Mouse (Mus musculus) kidney, postnatal 0 days (tissue): Measurements from ENCODE around the gene Cldn12. TPM values are rescaled to one million over a fixed set of nuclear protein-coding genes. Genes with fewer than 3 reads are reported as not detected.

Source experiments
- ATAC-seq: fragments of 200-750 bp; cut with Nextera tagmentation; replicated peaks from 2 replicates; pipeline ENCODE4 v1.8.0; 2017; ENCODE audit warnings: low read depth, moderate number of reproducible peaks, moderate TSS enrichment, moderate library complexity; ENCODE audit not compliant: low FRiP score
- DNase-seq: peaks from one replicate; pipeline ENCODE4 v3.0.0-alpha.2; 2016; ENCODE audit warnings: low spot score
- H3K27ac ChIP-seq: fragments of 300-500 bp; sonication (generic); 2 replicates; pipeline ENCODE4 v1.5.1; 2014; ENCODE audit warnings: mild to moderate bottlenecking
- H3K27me3 ChIP-seq: fragments of 300-500 bp; sonication (generic); 2 replicates; pipeline ENCODE4 v1.6.1; 2014; ENCODE audit warnings: low read length, mixed read lengths; ENCODE audit not compliant: insufficient read depth
- H3K36me3 ChIP-seq: fragments of 300-500 bp; sonication (generic); 2 replicates; pipeline ENCODE4 v1.6.1; 2014; ENCODE audit warnings: low read length, mixed read lengths; ENCODE audit not compliant: insufficient read depth
- H3K4me1 ChIP-seq: fragments of 300-500 bp; sonication (generic); replicated peaks from 2 replicates; pipeline ENCODE4 v1.6.1; 2014; ENCODE audit warnings: antibody characterized with exemption, low read length, mixed read lengths; ENCODE audit not compliant: insufficient read depth
- H3K4me2 ChIP-seq: fragments of 300-500 bp; sonication (generic); 2 replicates; pipeline ENCODE4 v1.6.1; 2014; ENCODE audit warnings: mild to moderate bottlenecking, low read length, moderate library complexity, mixed read lengths
- H3K4me3 ChIP-seq: fragments of 300-500 bp; sonication (generic); replicated peaks from 2 replicates; pipeline ENCODE4 v1.5.1; 2014; ENCODE audit warnings: low read depth, low read length
- H3K9ac ChIP-seq: fragments of 300-500 bp; sonication (generic); 2 replicates; pipeline ENCODE4 v1.6.1; 2014; ENCODE audit warnings: low read depth, low read length
- H3K9me3 ChIP-seq: fragments of 300-500 bp; sonication (generic); replicated peaks from 2 replicates; pipeline ENCODE4 v1.6.1; 2016; ENCODE audit warnings: low read length, inconsistent platforms, mixed read lengths
- CTCF ChIP-seq: IDR thresholded peaks from 2 replicates; pipeline ENCODE4 v1.5.1; 2016; ENCODE audit warnings: antibody characterized with exemption, low read depth, mild to moderate bottlenecking, moderate library complexity
- WGBS: fragments of 180-500 bp; shearing (Covaris S2); extraction: QIAGEN DNeasy Blood & Tissue Kit; methylation state at CpG from one replicate; pipeline ENCODE4 v1.1.7; 2014; 5-methylcytosine and 5-hydroxymethylcytosine counted together
- polyA plus RNA-seq: library from polyadenylated mRNA; unstranded; fragments of >200 nt; fragmentation: Nextera tagmentation; extraction: Ambion mirVana; gene quantifications from 2 replicates; pipeline ENCODE4 v1.2.1, GENCODE M21; 2015

Gene Cldn12
- polyA plus RNA-seq, 1 experiment from 2014 or later = 31.5 TPM

DNA sequence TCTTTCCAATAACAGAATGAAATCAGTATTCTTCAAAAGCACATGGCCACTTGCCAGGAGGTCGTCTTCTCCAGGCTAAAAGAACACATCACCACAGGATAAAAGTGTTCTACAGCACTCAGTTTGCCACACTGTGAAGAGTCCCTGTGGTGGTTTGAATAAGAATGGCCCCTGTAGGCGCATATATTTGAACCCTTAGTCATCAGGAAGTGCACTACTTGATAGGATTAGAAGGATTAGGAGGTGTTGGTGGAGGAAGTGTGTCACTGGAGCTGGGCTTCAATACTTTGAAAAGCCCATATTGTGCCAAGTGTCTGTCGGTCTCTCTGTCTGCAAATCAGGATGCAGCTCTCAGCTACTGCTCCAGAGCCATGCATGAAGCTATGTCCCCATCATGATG, 25.6 kb upstream of the Cldn12 start:
- Histone ChIP-seq H3K4me3 (no peak overlapping the region), H3K4me2 (no peak overlapping the region), H3K27ac (no peak overlapping the region), H3K9ac (no peak overlapping the region), H3K36me3 (peaks cover 31% of the 10 kb centered on the region), H3K9me3 (no peaks in the 10 kb centered on the region), H3K27me3 (no peaks in the 10 kb centered on the region), H3K4me1 (no peaks in the 10 kb centered on the region)
- ATAC-seq (no peak), DNase-seq (no peak)
- no peak for TF ChIP-seq CTCF
- WGBS = 79% methylated on average over 3 of the region's 3 CpGs

DNA sequence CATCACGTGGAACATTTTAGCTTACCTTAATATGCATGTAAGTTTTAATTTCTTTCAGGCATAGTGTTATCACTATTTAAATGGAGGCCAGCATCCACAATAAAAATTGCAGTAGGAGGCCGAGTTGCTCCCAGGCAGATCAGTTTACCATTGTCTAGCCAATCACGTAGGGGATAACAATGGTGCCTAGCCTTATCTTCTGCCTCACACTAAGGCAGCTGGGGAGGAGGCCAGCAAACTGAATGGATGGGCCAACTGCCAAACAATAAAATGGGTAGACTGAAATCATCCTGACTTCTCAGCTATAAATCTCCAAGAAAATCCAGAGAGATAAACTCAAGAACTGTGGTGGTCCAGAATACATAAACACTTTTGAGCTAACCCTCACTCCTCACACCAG, 25.0 kb upstream of the Cldn12 start:
- Histone ChIP-seq H3K36me3 (peaks cover 31% of the 10 kb centered on the region), H3K4me1 (no peaks in the 10 kb centered on the region), H3K27me3 (no peaks in the 10 kb centered on the region), H3K27ac (no peak overlapping the region), H3K9me3 (no peaks in the 10 kb centered on the region), H3K4me3 (no peak overlapping the region), H3K9ac (no peak overlapping the region), H3K4me2 (no peak overlapping the region)
- no peak for ATAC-seq
- DNase-seq = no peak
- no peak for TF ChIP-seq CTCF
- 77% methylated on average over 3 of the region's 3 CpGs for WGBS

DNA sequence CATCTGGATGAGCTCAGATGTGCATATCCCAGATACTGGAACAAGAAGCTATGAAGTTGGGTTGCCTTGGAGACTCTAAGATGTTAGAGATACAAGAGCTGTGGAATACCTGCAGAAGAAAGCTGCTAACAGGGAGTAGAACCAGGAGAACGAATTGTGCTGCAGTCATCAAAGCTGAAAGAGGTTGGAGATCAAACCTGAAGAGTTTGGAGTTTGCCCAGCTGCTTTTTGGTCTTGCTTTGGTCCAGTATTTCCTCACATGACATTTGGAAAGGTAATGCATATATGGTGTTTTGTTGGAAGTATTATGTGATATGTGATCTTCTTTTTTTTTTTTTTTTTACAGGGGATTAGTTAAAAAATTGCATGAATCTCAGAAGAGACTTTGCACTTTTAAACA, 21.4 kb upstream of the Cldn12 start:
- no peak overlapping the region for H3K9ac ChIP-seq
- no peaks in the 10 kb centered on the region for H3K9me3 ChIP-seq
- H3K27ac ChIP-seq = no peak overlapping the region
- no peaks in the 10 kb centered on the region for H3K27me3 ChIP-seq
- DNase-seq (no peak), ATAC-seq (no peak)
- TF ChIP-seq CTCF = no peak
- no peak overlapping the region for H3K4me3 ChIP-seq
- 100% methylated on average over 1 of the region's 1 CpGs for WGBS
- no peak overlapping the region for H3K4me2 ChIP-seq
- peaks cover 13% of the 10 kb centered on the region; the same call in 1 of the 2 replicates for H3K36me3 ChIP-seq
- H3K4me1 ChIP-seq = no peaks in the 10 kb centered on the region

DNA sequence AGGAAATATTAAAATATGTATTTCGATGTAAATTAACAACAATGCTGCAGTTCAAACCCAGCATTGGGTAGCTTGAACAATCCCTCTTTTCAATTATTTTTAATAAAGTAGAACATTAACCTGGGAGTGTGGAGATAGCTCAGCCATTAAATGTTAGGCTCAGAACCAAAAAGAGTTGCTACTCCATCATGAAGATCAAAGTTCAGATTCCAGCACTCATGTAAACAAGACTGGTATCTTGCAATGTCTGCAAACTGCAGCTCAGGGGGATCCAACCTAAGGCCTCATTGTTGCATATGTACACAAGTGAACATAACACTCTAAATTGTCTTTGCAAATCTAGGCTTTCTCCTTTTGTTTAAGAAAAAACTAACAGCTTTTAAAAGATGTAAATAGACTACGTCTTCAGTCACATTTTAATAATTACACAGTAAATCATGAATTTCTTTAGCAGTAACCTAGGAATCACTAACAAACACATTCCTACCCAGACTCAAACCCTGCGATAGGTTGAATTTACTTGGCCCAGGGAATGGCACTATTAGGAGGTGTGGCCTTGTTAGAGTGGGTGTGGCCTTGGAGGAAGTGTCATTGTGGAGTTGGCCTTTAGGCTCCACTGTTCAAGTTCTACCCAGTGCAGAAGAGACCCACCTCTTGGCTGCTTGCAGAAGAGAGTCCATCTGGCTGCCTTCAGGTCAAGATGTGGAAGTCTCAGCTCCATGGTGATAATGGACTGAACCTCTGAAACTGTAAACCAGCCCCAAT, 19.1 kb upstream of the Cldn12 start:
- peak overlapping the region; percentile 20; the same call in 1 of the 2 replicates for H3K27ac ChIP-seq
- peak; percentile 11 for DNase-seq
- no peak overlapping the region for H3K9ac ChIP-seq
- no peak for TF ChIP-seq CTCF
- H3K4me3 ChIP-seq = no peak overlapping the region
- peaks cover 6% of the 10 kb centered on the region; the same call in 1 of the 2 replicates for H3K36me3 ChIP-seq
- peak; percentile 93 for ATAC-seq
- H3K4me2 ChIP-seq = no peak overlapping the region
- H3K27me3 ChIP-seq = no peaks in the 10 kb centered on the region
- no peaks in the 10 kb centered on the region for H3K4me1 ChIP-seq
- no peaks in the 10 kb centered on the region for H3K9me3 ChIP-seq
- 72% methylated on average over 3 of the region's 3 CpGs for WGBS

DNA sequence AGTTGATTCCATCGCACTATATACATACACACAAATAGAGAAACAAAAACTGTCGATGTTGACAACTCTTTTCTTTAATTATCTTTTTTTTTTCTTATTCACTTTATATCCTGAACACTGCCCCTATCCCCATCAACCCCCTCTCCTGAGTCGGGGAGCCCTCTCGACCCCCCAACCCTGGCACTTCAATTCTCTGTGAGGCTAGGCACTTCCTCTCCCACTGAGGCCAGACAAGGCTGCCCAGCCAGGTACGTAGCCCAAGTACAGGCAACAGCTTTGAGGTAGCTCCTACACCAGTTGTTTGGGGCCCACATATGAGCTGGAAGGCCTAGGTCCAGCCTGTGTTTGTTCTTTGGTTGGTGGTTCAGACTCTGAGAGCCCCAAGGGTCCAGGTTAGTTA, 653 bp upstream of the Cldn12 start:
- H3K4me1 ChIP-seq = no peaks in the 10 kb centered on the region
- 79% methylated on average over 5 of the region's 5 CpGs for WGBS
- H3K9ac ChIP-seq = no peak overlapping the region
- H3K27me3 ChIP-seq = no peaks in the 10 kb centered on the region
- H3K4me2 ChIP-seq = no peak overlapping the region
- no peaks in the 10 kb centered on the region for H3K9me3 ChIP-seq
- H3K36me3 ChIP-seq = no peaks in the 10 kb centered on the region
- no peak overlapping the region for H3K4me3 ChIP-seq
- no peak for DNase-seq
- TF ChIP-seq CTCF = no peak
- H3K27ac ChIP-seq = no peak overlapping the region
- ATAC-seq = no peak

DNA sequence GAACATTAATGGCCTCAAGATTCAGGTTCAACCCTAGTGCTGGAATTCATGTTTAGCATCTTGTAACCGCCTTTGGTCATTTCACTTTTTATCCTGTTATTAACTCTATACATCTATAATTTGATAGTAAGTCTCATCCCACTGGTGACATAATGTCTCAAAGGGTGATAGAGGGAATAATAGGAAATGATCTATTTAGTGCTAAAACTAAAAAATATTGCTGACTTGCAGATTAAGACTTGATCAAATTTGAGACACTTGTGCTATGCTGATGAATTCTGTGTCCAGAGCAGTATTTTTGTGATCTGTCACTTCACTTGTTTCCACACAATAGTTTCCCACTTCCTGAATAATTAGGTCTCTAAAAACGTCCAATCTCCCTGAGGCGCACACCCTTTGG, 3.4 kb downstream of the Cldn12 start:
- H3K4me3 ChIP-seq = no peak overlapping the region

More for the DNA sequence above, 3.4 kb downstream of the Cldn12 start:
- Histone ChIP-seq H3K27me3 (no peaks in the 10 kb centered on the region), H3K9me3 (no peaks in the 10 kb centered on the region), H3K4me2 (no peak overlapping the region), H3K4me1 (no peaks in the 10 kb centered on the region), H3K27ac (no peak overlapping the region), H3K9ac (no peak overlapping the region), H3K36me3 (peaks cover 7% of the 10 kb centered on the region; the same call in 1 of the 2 replicates)
- WGBS = 89% methylated on average over 3 of the region's 3 CpGs
- ATAC-seq (no peak), DNase-seq (no peak)
- no peak for TF ChIP-seq CTCF
